Mouse (Mus musculus) fibroblast of lung, adult 2 months (primary cell): ENCODE results near the gene Mylk2.

Experiments used
- DNase-seq: peaks from one replicate; pipeline ENCODE4 v3.0.0-alpha.2; 2011; ENCODE audit warnings: low read depth

Mylk2 gene

GRCm38 (mm10) chr2:152911031-152911430, at the start of gene Mylk2:
TSS of gene Mylk2 (plus strand) at chr2:152911352.
- DNase-seq, result no peak

DNA sequence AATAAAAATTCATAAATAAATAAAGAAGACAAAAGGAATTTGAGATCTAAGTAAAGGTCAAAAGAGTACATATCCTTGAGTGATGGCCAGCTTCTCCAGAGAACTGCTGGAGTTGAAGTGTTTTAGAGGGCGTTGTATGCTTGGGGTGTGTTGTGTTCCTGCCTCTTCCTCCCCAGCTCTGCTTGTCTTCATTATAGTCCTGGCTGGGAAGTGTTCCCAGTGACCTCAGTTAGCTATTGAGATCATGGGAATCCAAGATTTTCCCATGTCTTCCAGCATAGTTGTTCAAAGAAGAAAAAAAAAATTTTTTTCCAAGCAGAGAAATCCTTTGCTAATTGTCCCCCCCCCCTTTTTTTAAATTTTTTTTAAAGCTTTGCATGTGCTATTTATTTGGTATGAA, 49.3 kb upstream of the Mylk2 start:
- no peak for DNase-seq

- DNase-seq, result no peak
These were observed 48.5 kb upstream of the Mylk2 start for GRCm38 (mm10) chr2:152862638-152863037.

GRCm38 (mm10) chr2:152863346-152863745, 47.8 kb upstream of the Mylk2 start:
- DNase-seq, result peak; percentile 60

DNA sequence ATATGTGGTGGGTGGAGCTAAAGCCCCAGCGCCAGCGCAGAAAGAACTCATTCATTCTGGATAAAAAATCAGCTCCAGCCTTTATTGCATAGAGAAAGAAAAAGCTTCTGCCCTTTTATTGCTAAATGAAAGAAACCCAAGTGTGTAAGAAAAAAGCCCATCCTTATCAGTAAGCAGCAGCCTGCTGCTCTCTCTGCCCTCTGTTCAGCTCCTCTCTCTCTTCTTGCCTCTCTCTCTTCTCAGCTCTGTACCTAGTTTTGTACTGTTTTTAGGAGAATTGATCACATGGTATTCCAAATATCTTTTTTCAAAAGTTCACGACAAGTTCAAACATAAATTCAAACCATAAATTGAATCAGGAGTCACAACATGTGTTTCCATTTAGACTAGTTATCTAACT, 32.9 kb upstream of the Mylk2 start:
- no peak for DNase-seq

DNA sequence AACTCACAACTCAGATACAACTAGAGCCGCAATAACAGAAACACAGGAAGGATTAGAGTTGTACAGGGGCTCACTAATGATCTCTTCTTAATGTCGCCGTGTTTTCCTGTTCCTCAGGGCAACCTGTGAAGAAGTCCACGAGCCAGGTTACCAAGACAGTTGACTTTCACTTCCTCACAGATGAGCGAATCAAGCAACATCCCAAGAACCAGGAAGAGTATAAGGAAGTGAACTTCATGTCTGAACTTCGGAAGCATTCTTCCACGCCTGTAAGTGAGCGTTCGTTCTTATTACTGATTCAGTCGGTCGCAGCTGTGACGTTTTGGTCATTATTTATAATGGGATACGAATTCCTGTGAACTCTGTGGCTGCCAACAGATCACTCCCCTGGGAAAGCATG, 30.3 kb upstream of the Mylk2 start:
- DNase-seq, result no peak

- no peak for DNase-seq
These were observed 27.0 kb upstream of the Mylk2 start for GRCm38 (mm10) chr2:152884101-152884645.

- no peak for DNase-seq
These were observed 23.9 kb upstream of the Mylk2 start for GRCm38 (mm10) chr2:152887230-152887629.

DNA sequence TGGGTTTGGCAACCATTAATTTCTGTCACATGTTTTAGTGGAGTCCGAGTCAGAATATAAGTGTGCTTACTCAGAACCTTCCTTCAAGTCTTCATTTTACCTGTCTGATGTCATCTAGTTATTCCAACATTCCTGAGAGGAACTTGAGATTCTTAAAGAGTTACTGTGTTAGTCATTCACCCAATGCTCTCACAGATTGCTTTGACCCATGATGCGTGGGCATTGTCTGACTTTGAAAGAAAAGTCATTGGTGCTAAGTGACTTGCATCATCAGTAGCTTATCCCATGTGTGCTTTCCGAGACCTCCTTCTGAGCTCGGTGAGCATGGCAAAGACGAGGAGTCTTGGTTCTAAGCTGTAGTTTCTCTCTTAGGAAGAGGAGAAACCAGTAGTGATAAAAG, 22.4 kb upstream of the Mylk2 start:
- no peak for DNase-seq

- no peak for DNase-seq
These were observed 15.3 kb upstream of the Mylk2 start for GRCm38 (mm10) chr2:152895834-152896233.

GRCm38 (mm10) chr2:152896926-152897325, 14.2 kb upstream of the Mylk2 start:
- no peak for DNase-seq

DNA sequence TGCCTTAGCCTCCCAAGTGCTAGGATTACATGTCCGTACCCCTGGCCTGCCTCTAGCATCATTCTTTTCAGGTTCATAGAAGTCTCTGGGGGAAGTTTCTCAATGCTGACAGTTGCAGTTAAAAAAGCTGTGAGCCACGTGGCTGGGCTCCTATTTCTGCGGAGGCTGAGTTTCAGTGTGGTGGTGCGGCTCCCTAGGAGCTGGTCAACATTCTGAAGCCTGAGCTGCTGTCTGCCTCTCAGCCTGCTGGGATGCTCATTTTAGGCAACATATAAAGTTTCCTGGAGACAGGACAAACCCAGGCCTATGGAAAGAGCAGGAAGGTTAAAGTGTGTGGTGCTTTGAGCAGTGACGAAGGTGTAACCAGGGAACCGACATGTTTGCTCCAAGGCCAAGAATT, 12.1 kb upstream of the Mylk2 start:
- DNase-seq, result no peak

- DNase-seq, result no peak
These were observed 9.9 kb upstream of the Mylk2 start for GRCm38 (mm10) chr2:152901296-152901695.

DNA sequence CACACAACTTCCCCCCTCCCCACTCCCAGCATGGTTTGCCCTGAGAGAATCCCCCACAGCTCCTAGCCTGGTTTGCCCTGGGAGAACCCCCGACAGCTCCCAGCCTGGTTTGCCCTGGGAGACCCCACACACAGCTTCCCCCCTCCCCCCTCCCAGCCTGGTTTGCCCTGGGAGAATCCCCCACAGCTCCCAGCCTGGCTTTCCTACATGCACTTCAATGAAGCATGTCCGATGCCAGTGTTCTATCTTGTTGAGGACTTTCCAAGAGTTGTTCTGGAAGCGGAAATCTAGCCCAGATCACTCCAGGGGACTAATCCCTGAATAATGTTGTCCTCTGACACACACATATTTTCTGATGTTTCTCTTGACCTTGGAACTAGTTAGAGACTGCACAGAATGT, 8.5 kb upstream of the Mylk2 start:
- DNase-seq, result no peak

DNA sequence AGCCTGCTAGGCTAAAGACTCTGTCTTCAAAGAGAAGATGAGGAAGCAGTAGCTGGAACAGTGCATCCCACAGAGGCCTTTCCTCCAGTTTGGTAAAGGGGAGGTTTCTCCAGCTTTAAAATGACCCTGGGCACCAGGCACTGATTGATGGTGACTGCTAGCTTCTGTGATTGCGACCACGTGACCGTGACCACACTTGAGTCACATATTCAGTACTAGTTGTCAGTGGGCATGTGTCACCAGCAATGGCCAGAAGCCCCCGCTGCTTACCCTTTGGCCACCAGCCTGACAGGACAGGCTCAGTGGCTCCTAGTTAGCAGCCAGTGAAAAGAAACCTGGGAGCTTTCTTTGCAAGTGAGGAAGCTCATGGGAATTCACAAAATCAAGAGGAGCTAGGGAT, 7.6 kb upstream of the Mylk2 start:
- peak; percentile 37 for DNase-seq

- DNase-seq, result peak; percentile 98
These were observed 7.0 kb upstream of the Mylk2 start for GRCm38 (mm10) chr2:152904127-152904643.

GRCm38 (mm10) chr2:152905036-152905829, 5.9 kb upstream of the Mylk2 start:
- peak; percentile 47 for DNase-seq

- no peak for DNase-seq
These were observed 4.7 kb upstream of the Mylk2 start for GRCm38 (mm10) chr2:152906274-152907037.

DNA sequence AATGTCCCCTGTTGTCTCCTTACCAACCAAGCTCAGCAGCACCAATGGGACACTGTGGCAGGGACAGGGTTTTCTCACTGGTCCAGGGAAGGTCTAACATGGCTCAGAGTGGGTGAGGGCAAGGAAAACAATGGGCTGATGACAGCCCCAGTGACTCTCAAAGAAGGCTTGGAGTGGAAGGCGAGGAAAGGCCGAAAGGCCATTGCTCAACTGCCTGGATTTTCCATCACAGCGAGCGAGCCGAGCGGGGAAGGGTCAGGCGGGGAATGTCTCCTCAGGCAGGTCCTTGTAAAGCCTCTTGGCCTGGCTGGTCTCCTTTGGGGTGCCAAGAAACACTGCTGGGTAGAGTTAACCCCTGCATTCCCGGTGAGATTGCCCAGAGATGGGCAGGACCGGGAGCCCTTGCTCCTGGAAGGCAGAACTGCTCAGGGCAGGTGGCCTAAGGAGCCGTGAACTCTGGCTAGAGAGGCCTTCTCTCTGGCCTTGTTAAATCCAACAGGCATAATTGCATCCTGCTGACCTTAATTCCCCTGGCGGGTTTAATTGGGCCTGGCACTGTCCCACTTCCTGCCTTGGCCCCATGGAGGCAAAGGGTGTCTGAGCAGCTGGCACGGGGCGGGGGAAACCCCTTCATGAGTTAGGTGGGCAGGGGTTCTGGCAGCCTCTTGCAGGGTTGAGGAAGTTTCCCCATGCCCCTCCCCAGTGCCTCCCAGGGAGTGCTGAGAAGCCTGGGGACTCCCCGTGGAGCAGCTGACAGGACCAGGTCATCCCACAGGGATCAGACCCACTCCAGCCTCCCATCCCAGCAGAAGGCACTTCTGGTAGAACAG, 3.8 kb upstream of the Mylk2 start:
- peak; percentile 58 for DNase-seq

DNA sequence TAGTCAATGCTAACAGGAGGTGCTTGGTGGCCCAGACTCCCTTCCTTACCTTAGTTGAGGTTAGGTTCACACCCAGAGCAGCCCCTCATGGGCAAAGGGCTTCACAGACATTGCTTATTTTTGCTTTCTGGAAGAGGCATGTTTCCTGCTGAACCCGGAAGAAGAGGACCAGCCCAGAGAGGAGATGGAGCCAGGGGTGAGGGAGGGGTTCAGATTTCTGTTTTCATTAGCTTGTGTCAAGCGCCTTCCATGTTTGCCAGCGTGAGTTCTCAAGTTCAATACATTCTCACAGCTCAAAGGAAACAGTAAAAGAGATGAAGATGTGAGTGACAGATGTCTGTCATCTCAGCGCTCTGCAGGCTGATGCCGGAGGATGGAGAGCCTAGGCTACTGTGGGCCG, 1.3 kb upstream of the Mylk2 start:
- no peak for DNase-seq

DNA sequence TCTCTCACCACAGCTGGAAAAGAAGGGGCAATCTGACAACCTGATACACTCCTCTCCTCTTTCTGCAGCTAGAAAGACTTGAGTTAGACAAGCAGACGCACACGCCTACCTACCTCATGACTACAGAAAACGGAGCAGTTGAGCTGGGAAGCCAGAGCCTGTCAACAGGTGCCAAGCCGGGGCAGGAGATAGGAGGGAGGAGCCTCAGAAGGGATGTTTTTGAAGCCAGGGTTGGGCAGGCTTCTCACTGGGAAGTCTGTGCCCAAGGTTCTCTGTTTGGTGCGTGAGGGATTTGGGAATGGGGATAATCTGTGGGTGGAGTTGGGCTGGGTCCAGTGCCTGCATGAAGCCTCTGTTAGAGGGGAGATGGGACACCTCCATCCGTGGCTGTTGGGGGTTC, 280 bp downstream of the Mylk2 start:
- DNase-seq, result no peak

- DNase-seq, result no peak
These were observed 2.3 kb downstream of the Mylk2 start for GRCm38 (mm10) chr2:152913471-152913870.
